ENCODE assay signal across 12 mouse cellular contexts in the genomic region with DNA sequence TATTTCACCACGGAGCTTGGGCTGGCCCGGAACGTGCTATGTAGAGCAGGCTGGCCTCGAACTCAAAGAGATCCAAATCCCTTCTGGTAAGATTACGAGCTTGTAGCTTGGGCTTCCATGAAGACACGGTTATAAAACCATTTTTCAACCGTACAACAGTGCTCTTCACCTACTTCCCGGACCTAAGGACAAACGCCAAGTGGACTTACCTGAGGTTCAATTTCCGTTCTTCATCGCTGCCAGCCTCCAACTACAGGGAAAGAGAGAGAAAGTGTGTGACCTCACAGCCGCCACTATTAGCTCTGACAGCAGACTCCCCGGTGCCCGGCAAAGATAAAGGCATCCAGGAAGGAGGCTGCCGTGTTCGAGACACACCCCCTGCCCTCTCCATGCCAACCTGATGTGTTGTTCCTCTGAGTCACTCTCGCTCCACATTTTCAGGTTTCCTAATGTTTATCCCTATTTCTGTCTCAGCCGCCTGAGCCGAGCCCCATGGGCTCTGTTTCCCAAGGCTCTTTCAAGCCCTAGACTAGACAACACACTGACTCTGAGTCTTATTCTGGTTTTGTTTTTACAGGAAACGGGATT. TPM values are rescaled to one million over a fixed set of nuclear protein-coding genes. Genes with fewer than 3 reads are reported as not detected.
DNase-seq lines count a peak whose midpoint lies in the region; ATAC-seq lines count a peak whose summit lies in the region.
"Had no signal": no experiment of that assay in that cellular context is flagged by ENCODE, and none has a peak within 500 bp of the region (broad histone marks: within the 10 kb centered on the region; RNA-seq: fewer than 3 reads in every experiment).

No protein-coding gene starts in this region.

- peaks cover 7% of the 10 kb centered on the region for H3K36me3 ChIP-seq in liver, embryonic 15.5 days (replicated peaks)
- no peaks in the 10 kb centered on the region for H3K36me3 ChIP-seq in stomach, embryonic 16.5 days (ENCODE audit: control insufficient read depth, insufficient read depth, low read length)
- H3K36me3 ChIP-seq: midbrain, embryonic 15.5 days had no signal

- DNase-seq in lung, adult 18-20 months, result peak; percentile 57 to 67
- DNase-seq in lung, postnatal 14 days, result no peak
- no peak for DNase-seq in frontal cortex, postnatal 10 days (ENCODE audit: low spot score in 2 of 2)
- no peak for DNase-seq in thymus, postnatal 0 days (ENCODE audit: low spot score)
- DNase-seq: cerebellum, adult 18-20 months; kidney, adult 8-10 months; thymus, postnatal 36 days had no signal

- no peaks in the 10 kb centered on the region for H3K9me3 ChIP-seq in liver, embryonic 15.5 days (replicated peaks)
- H3K9me3 ChIP-seq in stomach, embryonic 16.5 days (replicated peaks; ENCODE audit: control insufficient read depth, low read length), result no peaks in the 10 kb centered on the region
- H3K9me3 ChIP-seq: heart, embryonic 15.5 days; midbrain, embryonic 15.5 days had no signal

- ATAC-seq in liver, embryonic 15.5 days (ENCODE audit: insufficient read depth), result peak; percentile 68
- no peak for ATAC-seq in stomach, embryonic 16.5 days (ENCODE audit: insufficient read depth, low FRiP score)
- ATAC-seq: midbrain, embryonic 15.5 days had no signal

- H3K4me3 ChIP-seq in brown adipose tissue, adult 24 weeks (ENCODE audit: insufficient read depth, low read depth, low read length), result no peak overlapping the region; the same call in 1 of the 2 replicates
- peak overlapping the region; percentile 59 for H3K4me3 ChIP-seq in liver, embryonic 15.5 days (replicated peaks)
- H3K4me3 ChIP-seq in stomach, embryonic 16.5 days (replicated peaks; ENCODE audit: low read length), result no peak overlapping the region
- H3K4me3 ChIP-seq: heart, embryonic 15.5 days; midbrain, embryonic 15.5 days had no signal

- peaks cover 5% of the 10 kb centered on the region for H3K27me3 ChIP-seq in liver, embryonic 15.5 days
- no peaks in the 10 kb centered on the region for H3K27me3 ChIP-seq in stomach, embryonic 16.5 days (ENCODE audit: control insufficient read depth, insufficient read depth, low read length)
- H3K27me3 ChIP-seq: heart, embryonic 15.5 days; midbrain, embryonic 15.5 days had no signal

- peak overlapping the region; percentile 71 for H3K4me2 ChIP-seq in liver, embryonic 15.5 days
- 0 out of 2 replicates have a peak overlapping the region, but pooled peaks have one; percentile 9 for H3K4me2 ChIP-seq in stomach, embryonic 16.5 days (ENCODE audit: low read depth, low read length)
- H3K4me2 ChIP-seq: heart, embryonic 15.5 days; midbrain, embryonic 15.5 days had no signal

- H3K27ac ChIP-seq in brown adipose tissue, adult 24 weeks (replicated peaks; ENCODE audit: low read depth, low read length), result peak overlapping the region; percentile 70; the same call in 1 of the 2 replicates
- H3K27ac ChIP-seq in liver, embryonic 15.5 days (replicated peaks), result peak overlapping the region; percentile 87
- H3K27ac ChIP-seq in stomach, embryonic 16.5 days (ENCODE audit: low read length), result no peak overlapping the region; the same call in 1 of the 2 replicates
- H3K27ac ChIP-seq: heart, embryonic 15.5 days; midbrain, embryonic 15.5 days had no signal

- peaks cover 41% of the 10 kb centered on the region for H3K4me1 ChIP-seq in brown adipose tissue, adult 24 weeks (ENCODE audit: control insufficient read depth, insufficient read depth, insufficient read length, low read length)
- peaks cover 95% of the 10 kb centered on the region for H3K4me1 ChIP-seq in liver, embryonic 15.5 days (replicated peaks)
- H3K4me1 ChIP-seq in stomach, embryonic 16.5 days (ENCODE audit: control insufficient read depth, insufficient read depth, low read length), result peaks cover 34% of the 10 kb centered on the region

- H3K9ac ChIP-seq in liver, embryonic 15.5 days, result peak overlapping the region; percentile 58
- no peak overlapping the region for H3K9ac ChIP-seq in stomach, embryonic 16.5 days (ENCODE audit: low read length)
- H3K9ac ChIP-seq: heart, embryonic 15.5 days; midbrain, embryonic 15.5 days had no signal

- 46% methylated on average over 20 of the region's 20 CpGs for WGBS in liver, embryonic 15.5 days (ENCODE audit: insufficient replicate concordance)
- 74% methylated on average over 20 of the region's 20 CpGs for WGBS in stomach, embryonic 16.5 days

RNA-seq across cellular contexts. Expression of gene Ssh1, which starts 4.2 kb away (rescaled TPM):
- polyA plus RNA-seq in brown adipose tissue, adult 24 weeks (2012; ENCODE audit: insufficient read depth, insufficient read length, missing spikeins), result 6.2 and 11.7 TPM in 2 replicates
- 6.6 and 7.4 TPM in 2 replicates for polyA plus RNA-seq in liver, embryonic 15.5 days (2015; fragmentation: Nextera tagmentation; extraction: Ambion mirVana)
- polyA plus RNA-seq in stomach, embryonic 16.5 days (2015; fragmentation: Nextera tagmentation; extraction: Ambion mirVana), result 8.7 and 11.9 TPM in 2 replicates
- polyA plus RNA-seq in thymus, postnatal 0 days (2015; fragmentation: Nextera tagmentation; extraction: Ambion mirVana), result 4.2 and 4.4 TPM in 2 replicates

RNA-seq across cellular contexts. Expression of gene Dao, which starts 14.0 kb away (rescaled TPM):
- not detected in 2 replicates for polyA plus RNA-seq in brown adipose tissue, adult 24 weeks (2012; ENCODE audit: insufficient read depth, insufficient read length, missing spikeins)
- not detected in 2 replicates for polyA plus RNA-seq in liver, embryonic 15.5 days (2015; fragmentation: Nextera tagmentation; extraction: Ambion mirVana)
- polyA plus RNA-seq in stomach, embryonic 16.5 days (2015; fragmentation: Nextera tagmentation; extraction: Ambion mirVana), result 2.4 and 3.1 TPM in 2 replicates
- polyA plus RNA-seq in thymus, postnatal 0 days (2015; fragmentation: Nextera tagmentation; extraction: Ambion mirVana), result 0.08 and 0.16 TPM in 2 replicates
- polyA plus RNA-seq: heart, embryonic 15.5 days; midbrain, embryonic 15.5 days had no signal

Comparison
In these comparisons a context has a peak if more than half of its experiments do, and no peak if none do; other contexts are left out.
1. DNase-seq: peak in lung, adult 18-20 months (2 of 2); none in lung, postnatal 14 days (single experiment), frontal cortex, postnatal 10 days (0 of 2) and thymus, postnatal 0 days (single experiment).